Mouse (Mus musculus): Measurements from ENCODE around the gene Mtfmt. TPM values are rescaled to one million over a fixed set of nuclear protein-coding genes. Genes with fewer than 3 reads are reported as not detected.

The Mtfmt gene
- polyA plus RNA-seq, 1 experiment from 2014 or later: 20.8 TPM

DNA sequence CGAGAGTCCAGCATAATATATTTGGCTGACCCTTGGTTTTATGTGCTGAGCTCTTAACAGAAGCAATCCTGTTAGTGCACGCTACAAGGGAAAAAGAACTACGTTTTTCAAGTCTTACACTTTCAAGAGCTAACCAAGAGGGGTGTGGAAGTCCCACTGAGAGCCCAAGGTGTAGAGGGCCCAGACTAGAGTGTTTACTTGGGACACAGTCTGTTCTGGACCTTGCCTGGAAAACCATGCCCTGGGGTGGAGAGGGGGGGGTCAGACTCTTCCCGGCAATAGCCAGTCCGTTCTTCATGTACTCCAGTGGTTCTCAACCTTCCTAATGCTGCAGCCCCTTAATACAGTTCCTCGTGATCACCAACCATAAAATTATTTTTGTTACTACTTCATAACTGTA, 35.6 kb upstream of the Mtfmt start:
- H3K9me3 ChIP-seq (replicated peaks; ENCODE audit: control insufficient read depth, low read length): no peaks in the 10 kb centered on the region
- no peak for ATAC-seq
- no peak overlapping the region for H3K9ac ChIP-seq (ENCODE audit: low read length)
- H3K27me3 ChIP-seq (replicated peaks; ENCODE audit: control insufficient read depth, insufficient read depth, low read length): no peaks in the 10 kb centered on the region
- DNase-seq (ENCODE audit: low spot score): no peak
- no peak overlapping the region for H3K27ac ChIP-seq (ENCODE audit: low read depth, low read length)
- no peak overlapping the region for H3K4me3 ChIP-seq (ENCODE audit: low read depth, low read length)
- no peaks in the 10 kb centered on the region for H3K36me3 ChIP-seq (ENCODE audit: control insufficient read depth, insufficient read depth, low read length)
- peaks cover 6% of the 10 kb centered on the region; the same call in 1 of the 2 replicates for H3K4me1 ChIP-seq (ENCODE audit: control insufficient read depth, insufficient read depth, low read length)
- 93% methylated on average over 6 of the region's 6 CpGs for WGBS
- no peak overlapping the region for H3K4me2 ChIP-seq (ENCODE audit: low read length)

DNA sequence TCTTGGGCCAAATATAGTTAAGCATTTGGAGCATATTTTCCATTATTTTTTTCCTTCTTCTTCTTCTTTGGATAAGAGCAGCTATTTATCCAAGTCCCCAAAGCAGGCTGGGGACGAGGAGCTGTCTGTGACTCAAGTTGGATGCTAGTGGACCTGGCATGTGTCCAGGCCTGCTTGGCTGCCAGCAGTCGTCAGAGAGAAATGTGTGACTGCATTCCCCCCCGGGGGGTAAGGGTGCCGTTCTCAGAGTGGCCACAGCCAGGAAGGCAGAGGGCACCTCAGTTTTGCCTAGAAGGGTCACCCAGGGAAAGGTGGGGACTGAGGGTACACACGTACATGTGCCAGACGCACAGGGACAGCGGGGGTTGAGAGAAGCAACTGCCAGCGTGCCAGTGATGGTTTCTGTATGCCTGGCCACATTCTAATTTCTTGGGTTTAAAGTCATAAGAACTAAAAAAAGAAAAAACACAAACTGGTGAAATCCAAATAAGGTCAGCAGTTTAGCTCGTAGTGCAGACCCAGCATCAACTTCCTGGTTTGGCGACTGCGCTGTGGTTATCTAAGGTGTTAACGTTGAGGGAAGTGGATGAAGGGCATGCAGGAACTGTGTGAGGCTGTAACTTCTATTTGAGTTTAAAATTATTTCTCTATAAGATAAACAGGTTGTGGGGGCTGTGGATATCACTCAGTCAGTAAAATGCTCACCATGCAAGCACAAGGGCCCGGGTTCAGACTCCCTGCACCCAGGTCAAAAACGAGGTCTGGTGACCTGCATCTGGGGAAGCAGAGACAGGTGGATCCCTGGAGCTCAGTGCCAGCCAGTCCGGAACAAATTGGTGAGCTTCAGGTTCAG, 31.0 kb upstream of the Mtfmt start:
- DNase-seq (ENCODE audit: low spot score) (peak; percentile 70), ATAC-seq (no peak)
- WGBS: 71% methylated on average over 15 of the region's 15 CpGs
- H3K4me3 ChIP-seq (ENCODE audit: low read depth, low read length): no peak overlapping the region
- no peak overlapping the region for H3K4me2 ChIP-seq (ENCODE audit: low read length)
- no peaks in the 10 kb centered on the region for H3K27me3 ChIP-seq (replicated peaks; ENCODE audit: control insufficient read depth, insufficient read depth, low read length)
- H3K36me3 ChIP-seq (ENCODE audit: control insufficient read depth, insufficient read depth, low read length): no peaks in the 10 kb centered on the region
- H3K27ac ChIP-seq (ENCODE audit: low read depth, low read length): no peak overlapping the region
- H3K9ac ChIP-seq (ENCODE audit: low read length): no peak overlapping the region
- peaks cover 6% of the 10 kb centered on the region; the same call in 1 of the 2 replicates for H3K4me1 ChIP-seq (ENCODE audit: control insufficient read depth, insufficient read depth, low read length)
- no peaks in the 10 kb centered on the region for H3K9me3 ChIP-seq (replicated peaks; ENCODE audit: control insufficient read depth, low read length)

DNA sequence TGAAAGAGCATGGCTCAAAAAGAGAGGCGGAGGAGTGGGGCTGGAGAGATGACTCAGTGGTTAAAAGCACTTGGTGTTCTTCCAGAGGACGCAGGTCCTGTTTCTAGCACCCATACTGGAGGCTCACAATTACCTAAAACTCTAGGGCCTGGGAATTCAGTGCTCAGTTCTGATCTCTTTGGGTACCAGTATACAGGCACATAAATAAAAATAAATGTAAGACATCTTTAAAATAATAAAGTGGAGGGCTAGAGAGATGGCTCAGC, 30.5 kb upstream of the Mtfmt start:
- WGBS: 83% methylated on average over 2 of the region's 2 CpGs
- DNase-seq (ENCODE audit: low spot score): no peak
- Histone ChIP-seq H3K4me3 (ENCODE audit: low read depth, low read length) (no peak overlapping the region), H3K4me1 (ENCODE audit: control insufficient read depth, insufficient read depth, low read length) (peaks cover 6% of the 10 kb centered on the region; the same call in 1 of the 2 replicates), H3K27ac (ENCODE audit: low read depth, low read length) (no peak overlapping the region), H3K4me2 (ENCODE audit: low read length) (no peak overlapping the region), H3K9ac (ENCODE audit: low read length) (no peak overlapping the region), H3K36me3 (ENCODE audit: control insufficient read depth, insufficient read depth, low read length) (no peaks in the 10 kb centered on the region), H3K9me3 (replicated peaks; ENCODE audit: control insufficient read depth, low read length) (no peaks in the 10 kb centered on the region), H3K27me3 (replicated peaks; ENCODE audit: control insufficient read depth, insufficient read depth, low read length) (no peaks in the 10 kb centered on the region)
- ATAC-seq: no peak

DNA sequence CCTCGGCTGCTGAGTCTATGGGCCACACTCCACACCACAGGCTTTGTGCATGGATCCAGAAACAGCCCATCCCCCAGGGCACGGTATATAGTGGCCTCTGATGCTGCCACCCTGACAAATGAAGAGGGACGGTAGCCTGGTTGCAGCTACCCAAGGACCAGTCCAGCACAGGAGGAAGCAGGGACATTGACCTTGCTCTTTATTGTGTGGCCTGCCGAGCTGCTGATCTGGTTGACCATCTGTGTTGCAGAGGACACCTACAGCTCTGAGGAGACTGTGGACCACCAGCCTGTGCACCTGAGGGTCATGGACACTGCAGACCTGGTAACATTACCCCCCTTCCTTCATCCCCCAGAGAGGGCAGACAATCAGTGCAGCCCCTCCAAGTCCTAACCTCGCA, 28.3 kb upstream of the Mtfmt start:
- Histone ChIP-seq H3K36me3 (ENCODE audit: control insufficient read depth, insufficient read depth, low read length) (no peaks in the 10 kb centered on the region), H3K27me3 (replicated peaks; ENCODE audit: control insufficient read depth, insufficient read depth, low read length) (no peaks in the 10 kb centered on the region), H3K9me3 (replicated peaks; ENCODE audit: control insufficient read depth, low read length) (no peaks in the 10 kb centered on the region), H3K9ac (ENCODE audit: low read length) (no peak overlapping the region), H3K4me3 (ENCODE audit: low read depth, low read length) (no peak overlapping the region), H3K27ac (ENCODE audit: low read depth, low read length) (no peak overlapping the region), H3K4me1 (ENCODE audit: control insufficient read depth, insufficient read depth, low read length) (peaks cover 6% of the 10 kb centered on the region; the same call in 1 of the 2 replicates), H3K4me2 (ENCODE audit: low read length) (no peak overlapping the region)
- ATAC-seq: no peak
- 86% methylated on average over 5 of the region's 5 CpGs for WGBS
- DNase-seq (ENCODE audit: low spot score): no peak

DNA sequence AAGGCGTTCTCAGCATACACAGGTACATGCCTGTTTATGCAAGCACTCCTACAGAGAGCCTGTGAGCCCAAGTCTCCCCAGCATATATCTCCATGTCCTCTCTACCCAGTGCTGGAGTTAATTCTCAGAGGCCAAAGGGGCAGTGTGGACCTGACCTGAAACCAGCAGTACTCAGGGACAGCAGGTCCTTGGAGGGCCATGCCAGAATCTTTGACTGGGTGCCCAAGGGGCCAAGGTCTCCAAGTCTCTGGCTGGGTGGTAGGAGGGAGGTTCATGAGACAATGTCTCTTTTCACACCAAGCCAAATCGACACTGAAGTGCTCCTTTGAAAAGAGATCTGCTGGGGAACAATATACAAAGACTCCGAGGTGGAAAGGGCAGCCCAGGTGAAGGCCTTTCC, 27.7 kb upstream of the Mtfmt start:
- H3K27ac ChIP-seq (ENCODE audit: low read depth, low read length): no peak overlapping the region
- no peak overlapping the region for H3K4me2 ChIP-seq (ENCODE audit: low read length)
- 73% methylated on average over 3 of the region's 3 CpGs for WGBS
- DNase-seq (ENCODE audit: low spot score) (no peak), ATAC-seq (no peak)
- H3K4me3 ChIP-seq (ENCODE audit: low read depth, low read length): no peak overlapping the region
- no peaks in the 10 kb centered on the region for H3K27me3 ChIP-seq (replicated peaks; ENCODE audit: control insufficient read depth, insufficient read depth, low read length)
- no peaks in the 10 kb centered on the region for H3K9me3 ChIP-seq (replicated peaks; ENCODE audit: control insufficient read depth, low read length)
- H3K9ac ChIP-seq (ENCODE audit: low read length): no peak overlapping the region
- peaks cover 6% of the 10 kb centered on the region; the same call in 1 of the 2 replicates for H3K4me1 ChIP-seq (ENCODE audit: control insufficient read depth, insufficient read depth, low read length)
- H3K36me3 ChIP-seq (ENCODE audit: control insufficient read depth, insufficient read depth, low read length): no peaks in the 10 kb centered on the region

DNA sequence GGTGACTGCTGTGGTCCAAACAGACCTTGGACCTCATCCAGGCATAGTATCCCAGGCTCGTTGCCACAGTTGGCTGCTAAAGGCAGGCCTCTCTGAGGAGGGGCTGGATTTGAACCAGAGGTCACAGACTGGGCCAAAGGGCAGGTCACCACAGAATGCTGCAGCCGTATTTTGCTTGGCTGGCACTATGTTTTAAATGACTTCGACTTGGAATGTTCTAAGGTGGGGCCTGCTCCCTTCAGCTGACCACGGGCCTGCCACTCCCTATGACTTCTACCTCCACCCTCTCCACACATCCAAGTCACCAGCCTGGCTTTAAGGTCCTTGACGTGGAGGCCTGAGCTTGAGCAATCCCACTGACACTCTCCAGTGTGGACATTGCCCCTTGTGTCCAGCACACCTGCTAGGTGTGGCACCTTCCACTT, 26.7 kb upstream of the Mtfmt start:
- Histone ChIP-seq H3K4me1 (ENCODE audit: control insufficient read depth, insufficient read depth, low read length) (peaks cover 6% of the 10 kb centered on the region; the same call in 1 of the 2 replicates), H3K27me3 (replicated peaks; ENCODE audit: control insufficient read depth, insufficient read depth, low read length) (no peaks in the 10 kb centered on the region), H3K4me2 (ENCODE audit: low read length) (no peak overlapping the region), H3K9ac (ENCODE audit: low read length) (no peak overlapping the region), H3K36me3 (ENCODE audit: control insufficient read depth, insufficient read depth, low read length) (no peaks in the 10 kb centered on the region), H3K27ac (ENCODE audit: low read depth, low read length) (no peak overlapping the region), H3K9me3 (replicated peaks; ENCODE audit: control insufficient read depth, low read length) (no peaks in the 10 kb centered on the region), H3K4me3 (ENCODE audit: low read depth, low read length) (no peak overlapping the region)
- WGBS: 78% methylated on average over 5 of the region's 5 CpGs
- DNase-seq (ENCODE audit: low spot score) (no peak), ATAC-seq (no peak)

DNA sequence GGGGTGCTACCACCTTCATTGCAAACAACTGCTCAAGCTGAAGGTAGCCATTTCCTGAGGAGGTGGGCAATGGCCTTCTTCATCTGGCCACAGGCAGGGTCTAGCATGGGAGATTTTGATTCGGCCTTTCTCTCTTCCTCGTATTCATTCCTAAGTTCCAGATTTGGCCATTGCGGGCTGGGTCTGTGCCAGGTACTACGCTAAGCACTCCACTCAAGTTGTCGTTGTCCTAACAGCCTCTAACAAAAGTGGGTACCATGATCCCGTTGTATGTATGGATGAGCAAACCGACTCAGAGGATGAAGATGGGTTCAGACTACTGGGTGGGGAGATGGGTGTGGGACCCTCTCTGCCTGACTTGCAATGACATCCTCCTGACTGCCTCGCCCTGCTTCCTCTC, 25.2 kb upstream of the Mtfmt start:
- H3K9me3 ChIP-seq (replicated peaks; ENCODE audit: control insufficient read depth, low read length): no peaks in the 10 kb centered on the region
- H3K4me1 ChIP-seq (ENCODE audit: control insufficient read depth, insufficient read depth, low read length): no peaks in the 10 kb centered on the region
- no peak for ATAC-seq
- whole genome bisulfite sequencing: 93% methylated on average over 8 of the region's 8 CpGs
- no peak overlapping the region for H3K4me3 ChIP-seq (ENCODE audit: low read depth, low read length)
- H3K27ac ChIP-seq (ENCODE audit: low read depth, low read length): no peak overlapping the region
- H3K27me3 ChIP-seq (replicated peaks; ENCODE audit: control insufficient read depth, insufficient read depth, low read length): no peaks in the 10 kb centered on the region
- no peaks in the 10 kb centered on the region for H3K36me3 ChIP-seq (ENCODE audit: control insufficient read depth, insufficient read depth, low read length)
- DNase-seq (ENCODE audit: low spot score): no peak
- no peak overlapping the region for H3K4me2 ChIP-seq (ENCODE audit: low read length)
- no peak overlapping the region for H3K9ac ChIP-seq (ENCODE audit: low read length)

DNA sequence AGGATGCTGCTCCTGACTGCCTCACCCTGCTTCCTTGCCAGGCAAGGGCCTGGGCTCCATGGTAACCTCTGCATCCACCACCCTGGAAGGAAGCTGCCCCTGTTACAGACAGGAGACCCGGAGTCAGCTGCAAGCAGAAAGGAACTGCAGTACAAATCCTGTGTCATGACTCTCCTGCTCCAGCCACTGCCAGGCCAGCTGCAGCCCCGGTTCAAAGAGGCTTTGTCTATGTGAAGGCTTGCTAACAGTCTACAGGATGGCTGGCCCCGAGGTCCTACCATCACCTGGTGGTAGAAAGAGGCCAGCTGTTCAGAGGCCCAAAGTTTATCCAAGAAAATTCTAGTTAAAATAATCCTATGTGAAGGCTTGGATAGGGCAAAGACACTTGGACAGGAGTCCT, 24.3 kb upstream of the Mtfmt start:
- no peaks in the 10 kb centered on the region for H3K4me1 ChIP-seq (ENCODE audit: control insufficient read depth, insufficient read depth, low read length)
- H3K27ac ChIP-seq (ENCODE audit: low read depth, low read length): no peak overlapping the region
- H3K27me3 ChIP-seq (replicated peaks; ENCODE audit: control insufficient read depth, insufficient read depth, low read length): no peaks in the 10 kb centered on the region
- ATAC-seq (no peak), DNase-seq (ENCODE audit: low spot score) (no peak)
- WGBS: 79% methylated on average over 3 of the region's 3 CpGs
- H3K36me3 ChIP-seq (ENCODE audit: control insufficient read depth, insufficient read depth, low read length): no peaks in the 10 kb centered on the region
- H3K9ac ChIP-seq (ENCODE audit: low read length): no peak overlapping the region
- H3K9me3 ChIP-seq (replicated peaks; ENCODE audit: control insufficient read depth, low read length): no peaks in the 10 kb centered on the region
- H3K4me3 ChIP-seq (ENCODE audit: low read depth, low read length): no peak overlapping the region
- H3K4me2 ChIP-seq (ENCODE audit: low read length): no peak overlapping the region

DNA sequence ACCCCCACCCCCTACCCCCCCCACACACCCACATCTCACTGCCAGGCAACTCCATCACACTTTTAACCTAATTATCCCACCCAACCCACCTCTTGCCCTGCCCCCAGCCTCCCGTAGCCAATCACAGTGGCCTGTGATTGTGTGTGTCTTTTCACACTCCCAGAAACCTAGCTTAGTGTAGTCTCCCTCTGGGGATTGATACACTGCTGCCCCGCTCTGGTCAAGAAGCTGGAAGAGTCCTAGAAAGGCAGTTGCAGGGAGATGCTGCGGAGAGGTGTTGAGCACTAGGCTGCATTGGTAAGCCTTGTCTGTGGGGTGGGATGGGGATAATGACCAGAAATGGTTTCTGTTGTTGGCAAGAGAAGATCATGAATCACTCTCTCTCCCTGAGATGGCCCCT, 17.8 kb upstream of the Mtfmt start:
- DNase-seq (ENCODE audit: low spot score) (peak; percentile 22), ATAC-seq (no peak)
- no peaks in the 10 kb centered on the region for H3K9me3 ChIP-seq (replicated peaks; ENCODE audit: control insufficient read depth, low read length)
- H3K4me1 ChIP-seq (ENCODE audit: control insufficient read depth, insufficient read depth, low read length): no peaks in the 10 kb centered on the region
- WGBS: 39% methylated on average over 3 of the region's 3 CpGs
- no peak overlapping the region for H3K9ac ChIP-seq (ENCODE audit: low read length)
- no peaks in the 10 kb centered on the region for H3K36me3 ChIP-seq (ENCODE audit: control insufficient read depth, insufficient read depth, low read length)
- no peaks in the 10 kb centered on the region for H3K27me3 ChIP-seq (replicated peaks; ENCODE audit: control insufficient read depth, insufficient read depth, low read length)
- no peak overlapping the region for H3K4me2 ChIP-seq (ENCODE audit: low read length)
- H3K27ac ChIP-seq (ENCODE audit: low read depth, low read length): no peak overlapping the region
- H3K4me3 ChIP-seq (ENCODE audit: low read depth, low read length): no peak overlapping the region
